Mouse (Mus musculus) ES-E14 (cell line): Measurements from ENCODE around the gene Hist1h2bq. TPM values are rescaled to one million over a fixed set of nuclear protein-coding genes. Genes with fewer than 3 reads are reported as not detected.

ENCODE experiments used
- DNase-seq: peaks from one replicate; pipeline ENCODE4 v3.0.0-alpha.2; 2013; ENCODE audit warnings: low read depth, low spot score
- H3K27ac ChIP-seq: 2 replicates; pipeline ENCODE4 v1.5.1; 2012; ENCODE audit warnings: low read depth, mild to moderate bottlenecking, low read length, moderate library complexity, mixed read lengths; ENCODE audit not compliant: poor library complexity, insufficient read depth, severe bottlenecking
- H3K36me3 ChIP-seq: 2 replicates; pipeline ENCODE4 v1.6.1; 2012; ENCODE audit warnings: mild to moderate bottlenecking, low read length, moderate library complexity, mixed read lengths; ENCODE audit not compliant: control insufficient read depth, poor library complexity, insufficient read depth, severe bottlenecking
- H3K4me1 ChIP-seq, 2 experiments: fragments of 150-350 bp in 1 of 2; sonication (generic) in 1 of 2; 2 replicates each; pipeline ENCODE4 v1.6.1; 2012; ENCODE audit warnings: low read length in 2 of 2, mild to moderate bottlenecking in 1 of 2, mixed read lengths in 1 of 2; ENCODE audit not compliant: control insufficient read depth in 2 of 2, insufficient read depth in 2 of 2, poor library complexity in 1 of 2
- H3K4me3 ChIP-seq, 2 experiments: fragments of 150-350 bp in 1 of 2; sonication (generic) in 1 of 2; 2 replicates each; pipeline ENCODE4 v1.5.1; 2012; ENCODE audit warnings: low read length in 2 of 2, low read depth in 1 of 2, mild to moderate bottlenecking in 1 of 2, mixed read lengths in 1 of 2; ENCODE audit not compliant: insufficient read depth in 1 of 2, poor library complexity in 1 of 2, severe bottlenecking in 1 of 2
- H3K9ac ChIP-seq: 2 replicates; pipeline ENCODE4 v1.6.1; 2012; ENCODE audit warnings: low read depth, mild to moderate bottlenecking, low read length, mixed read lengths; ENCODE audit not compliant: poor library complexity, insufficient read depth, severe bottlenecking
- H3K9me3 ChIP-seq: fragments of 150-350 bp; sonication (generic); 2 replicates; pipeline ENCODE4 v1.6.1; 2012; ENCODE audit warnings: low read depth, mild to moderate bottlenecking, low read length; ENCODE audit not compliant: control insufficient read depth, insufficient read depth
- CHD2 ChIP-seq: IDR thresholded peaks from 2 replicates; pipeline ENCODE4 v1.6.1; 2014; ENCODE audit warnings: mild to moderate bottlenecking, low read depth, low read length, inconsistent platforms
- HCFC1 ChIP-seq: IDR thresholded peaks from 2 replicates; pipeline ENCODE4 v1.6.1; 2012; ENCODE audit warnings: low read length, inconsistent platforms, borderline replicate concordance; ENCODE audit not compliant: insufficient read depth
- MAFK ChIP-seq: IDR thresholded peaks from 2 replicates; pipeline ENCODE4 v1.6.1; 2014; ENCODE audit warnings: mild to moderate bottlenecking, low read depth, low read length, inconsistent platforms; ENCODE audit not compliant: insufficient read depth
- ZC3H11A ChIP-seq: IDR thresholded peaks from 2 replicates; pipeline ENCODE4 v1.6.1; 2012; ENCODE audit warnings: low read depth, mild to moderate bottlenecking, inconsistent platforms, low read length, borderline replicate concordance
- ZNF384 ChIP-seq: IDR thresholded peaks from 2 replicates; pipeline ENCODE4 v1.6.1; 2012; ENCODE audit warnings: low read depth, low read length, inconsistent platforms
- in situ Hi-C, 2 experiments: fragments of 600-800 bp; cut with MboI; formaldehyde crosslinking; loops; one replicate each; pipeline ENCODE4 v1.15.1; 2025; ENCODE audit warnings: low sequenced_read_pairs in 2 of 2, inconsistent platforms in 1 of 2; ENCODE audit not compliant: unreplicated experiment in 2 of 2
- total RNA-seq: library from RNA; depleted of rRNA; stranded (reverse); fragments of 300-350 nt; gene quantifications from 2 replicates; pipeline ENCODE4 v1.2.3, GENCODE M21; 2012; rRNA removed

Gene Hist1h2bq
- total RNA-seq, 1 experiment, result 2,433 TPM

DNA sequence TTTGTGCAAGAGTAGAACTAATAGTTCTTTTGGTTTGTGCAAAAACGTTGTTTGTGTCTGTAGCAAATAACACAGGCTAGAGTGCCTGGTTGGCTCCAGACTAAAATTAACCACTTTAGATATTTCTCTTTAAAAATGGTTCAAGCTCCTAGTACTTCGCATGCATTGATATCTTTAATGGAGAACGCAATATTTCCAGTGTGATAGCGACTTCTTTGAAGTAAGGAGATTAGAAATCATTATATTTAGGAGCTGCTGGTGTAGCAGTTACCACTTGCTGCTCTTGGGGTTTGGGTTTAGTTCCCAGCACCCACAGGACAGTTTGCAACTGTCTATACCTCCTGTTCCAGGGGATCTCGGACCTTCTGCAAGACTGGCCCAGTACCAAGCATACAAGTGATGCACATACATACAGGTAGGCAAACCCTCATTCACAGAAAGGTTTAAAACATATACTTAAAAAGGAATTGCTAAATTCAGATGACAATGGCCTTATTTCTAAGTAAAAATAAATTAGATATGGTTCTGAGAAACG lies 28.9 kb downstream of the Hist1h2bq start:
- Histone ChIP-seq H3K9me3 (no peaks in the 10 kb centered on the region), H3K4me3 (peak overlapping the region in 1 of 2 experiments; percentile 8; a peak in 2 of 4 replicates), H3K27ac (no peak overlapping the region), H3K4me1 (peaks cover 0 to 5% of the 10 kb centered on the region in 2 experiments; a peak in 1 of 4 replicates), H3K36me3 (no peaks in the 10 kb centered on the region), H3K9ac (no peak overlapping the region)
- in situ Hi-C loops, result no loop called here
- TF ChIP-seq MAFK, result no peak
- no peak for DNase-seq

DNA sequence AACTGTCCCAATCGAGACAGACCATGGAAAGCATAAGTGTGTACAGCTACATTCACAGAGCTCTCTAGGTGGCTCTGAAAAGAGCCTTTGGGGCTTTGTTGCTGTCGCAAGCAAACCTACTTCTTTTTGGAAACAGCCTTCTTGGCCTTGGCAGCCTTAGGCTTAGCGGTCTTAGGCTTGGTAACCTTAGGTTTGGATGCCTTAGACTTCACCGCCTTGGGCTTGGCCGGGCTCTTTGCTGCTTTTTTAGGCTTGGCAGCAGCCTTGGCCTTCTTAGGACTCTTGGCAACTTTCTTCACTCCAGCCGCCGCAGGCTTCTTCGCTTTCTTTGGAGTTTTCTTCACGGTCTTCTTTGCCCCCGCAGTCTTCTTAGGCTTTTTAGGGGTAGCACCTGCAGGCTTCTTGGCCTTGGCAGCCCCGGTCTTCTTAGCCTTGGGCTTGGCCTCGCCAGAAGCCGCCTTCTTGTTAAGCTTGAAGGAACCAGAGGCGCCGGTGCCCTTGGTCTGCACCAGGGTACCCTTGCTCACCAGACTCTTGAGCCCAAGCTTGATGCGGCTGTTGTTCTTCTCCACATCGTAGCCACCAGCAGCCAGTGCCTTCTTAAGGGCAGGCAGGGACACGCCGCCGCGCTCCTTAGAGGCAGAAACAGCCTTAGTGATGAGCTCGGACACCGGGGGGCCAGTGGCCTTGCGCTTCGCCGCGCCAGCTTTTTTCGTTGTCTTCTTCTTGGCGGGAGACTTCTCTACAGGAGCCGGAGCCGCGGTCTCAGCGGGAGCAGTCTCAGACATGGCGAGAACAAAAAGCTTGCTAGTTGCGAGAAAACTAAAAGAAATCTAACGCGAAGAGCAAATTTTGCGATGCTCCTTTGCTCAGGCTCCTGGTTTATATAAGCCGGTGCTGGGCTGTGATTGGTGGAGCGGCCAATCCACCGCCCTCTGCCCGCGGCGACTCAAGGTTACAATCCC lies 29.9 kb downstream of the Hist1h2bq start, which contains the start of gene Hist1h1b:
TSS of gene Hist1h1b (minus strand) at position 859 of the 965 bp plus-strand sequence.
- DNase-seq, result peak; percentile 71
- TF ChIP-seq ZC3H11A, result no peak
- TF ChIP-seq ZNF384, result no peak
- no peak for TF ChIP-seq MAFK
- no peak; the same call in 1 of the 2 replicates for TF ChIP-seq CHD2
- TF ChIP-seq HCFC1, result no peak; the same call in 1 of the 2 replicates
- peak within 1 kb of the TSS; percentile 89 for H3K27ac ChIP-seq
- peak within 1 kb of the TSS; percentile 55 to 68 for H3K4me3 ChIP-seq
- H3K9me3 ChIP-seq, result no peaks in the 10 kb centered on the region
- no peaks in the 10 kb centered on the region for H3K36me3 ChIP-seq
- peaks cover 0 to 5% of the 10 kb centered on the region in 2 experiments; a peak in 1 of 4 replicates for H3K4me1 ChIP-seq
- in situ Hi-C loops, result no loop called here
- peak within 1 kb of the TSS; percentile 82 for H3K9ac ChIP-seq

DNA sequence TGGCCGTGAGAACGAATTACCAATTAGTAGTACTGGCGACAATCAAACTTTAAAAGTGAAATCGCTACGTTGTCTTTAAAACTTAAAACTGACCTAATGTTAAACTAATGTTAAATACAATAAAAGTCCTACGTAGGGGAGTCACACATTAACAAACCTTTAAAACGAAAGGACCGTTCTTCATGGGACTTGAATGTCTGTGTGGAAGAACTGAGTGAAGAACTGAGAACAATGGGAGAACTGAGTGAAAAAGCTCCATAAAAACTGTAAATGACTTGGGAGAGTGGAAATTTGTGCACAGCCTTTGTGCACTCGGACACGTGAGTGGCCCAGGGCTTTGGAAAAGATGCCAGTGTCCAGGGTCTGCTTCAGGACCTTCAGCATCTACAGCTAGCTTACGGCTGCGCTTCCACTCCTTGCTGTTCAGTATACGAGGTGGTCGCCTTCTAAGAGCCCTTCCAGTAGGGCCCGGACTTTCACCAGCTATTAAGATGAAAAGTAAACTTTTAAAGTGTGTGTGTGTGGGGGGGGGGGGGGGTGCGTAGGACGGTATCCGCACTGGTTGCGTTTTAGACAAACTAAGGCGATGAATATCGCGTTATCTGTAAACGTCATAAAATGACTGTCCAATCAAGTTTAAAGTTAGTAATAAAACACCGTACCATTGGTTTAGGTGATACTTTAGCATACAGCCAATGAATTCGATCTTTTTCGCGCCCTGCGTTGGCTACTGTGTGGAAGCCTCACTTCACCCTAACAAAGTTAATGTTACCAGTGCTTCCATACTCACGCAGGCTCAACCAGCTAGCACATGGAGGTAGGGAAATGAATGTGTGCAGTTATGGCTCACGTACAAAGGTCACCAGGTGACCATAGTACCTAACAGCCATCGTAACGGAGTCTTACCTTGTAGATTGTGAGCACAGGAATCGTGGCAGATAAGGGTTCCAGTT lies 30.9 kb downstream of the Hist1h2bq start:
- Histone ChIP-seq H3K27ac (peak overlapping the region; percentile 89), H3K9ac (peak overlapping the region; percentile 82), H3K4me3 (peak overlapping the region; percentile 57 to 68), H3K36me3 (no peaks in the 10 kb centered on the region), H3K4me1 (peaks cover 0 to 8% of the 10 kb centered on the region in 2 experiments; a peak in 1 of 4 replicates), H3K9me3 (no peaks in the 10 kb centered on the region)
- TF ChIP-seq ZNF384 (no peak), MAFK (no peak), CHD2 (peak; percentile 89), ZC3H11A (no peak), HCFC1 (no peak)
- in situ Hi-C loops, result no loop called here
- DNase-seq, result peak; percentile 70

Other genes starting within 250 kb of the Hist1h2bq start
- not detected in 2 replicates for gene Olfr1364, start 228.4 kb downstream of the Hist1h2bq start, total RNA-seq
- not detected in 2 replicates for gene Olfr1362, start 196.2 kb downstream of the Hist1h2bq start, total RNA-seq
- gene Olfr11, start 167.7 kb downstream of the Hist1h2bq start, total RNA-seq, result 0.13 TPM in 1 of 2 replicates, not detected in the other
- not detected in 2 replicates for gene Olfr1361, start 146.8 kb downstream of the Hist1h2bq start, total RNA-seq
- gene Olfr1360, start 132.8 kb downstream of the Hist1h2bq start, total RNA-seq, result not detected in 2 replicates
- gene Olfr1359, start 112.1 kb downstream of the Hist1h2bq start, total RNA-seq, result not detected in 2 replicates
- gene Hist1h2bl, start 94.1 kb downstream of the Hist1h2bq start, total RNA-seq, result 1,275 and 1,694 TPM in 2 replicates
- gene Hist1h2ai, start 93.8 kb downstream of the Hist1h2bq start, total RNA-seq, result 1,685 and 2,304 TPM in 2 replicates
- gene Hist1h3h, start 92.5 kb downstream of the Hist1h2bq start, total RNA-seq, result 2,227 and 2,394 TPM in 2 replicates
- 468 and 757 TPM in 2 replicates for gene Hist1h2bm, start 88.2 kb downstream of the Hist1h2bq start, total RNA-seq
- 158 and 260 TPM in 2 replicates for gene Hist1h4j, start 75.1 kb downstream of the Hist1h2bq start, total RNA-seq
- gene Hist1h4k, start 59.7 kb downstream of the Hist1h2bq start, total RNA-seq, result 2,674 and 2,766 TPM in 2 replicates
- gene Hist1h2ak, start 56.4 kb downstream of the Hist1h2bq start, total RNA-seq, result 1,029 and 1,218 TPM in 2 replicates
- gene Hist1h2bn, start 56.1 kb downstream of the Hist1h2bq start, total RNA-seq, result 306 and 496 TPM in 2 replicates
- 619 and 849 TPM in 2 replicates for gene Hist1h1b, start 29.6 kb downstream of the Hist1h2bq start, total RNA-seq
- gene Hist1h3i, start 26.8 kb downstream of the Hist1h2bq start, total RNA-seq, result 874 and 1,089 TPM in 2 replicates
- gene Hist1h2an, start 23.0 kb downstream of the Hist1h2bq start, total RNA-seq, result 657 and 889 TPM in 2 replicates
- 634 and 879 TPM in 2 replicates for gene Hist1h2bp, start 22.7 kb downstream of the Hist1h2bq start, total RNA-seq
- 669 TPM in 1 of 2 replicates, not detected in the other for gene Hist1h2ao, start 268 bp upstream of the Hist1h2bq start, total RNA-seq
- gene Hist1h4m, start 1.5 kb upstream of the Hist1h2bq start, total RNA-seq, result 9.8 and 22.8 TPM in 2 replicates
- 2,365 and 3,405 TPM in 2 replicates for gene Hist1h4n, start 22.0 kb upstream of the Hist1h2bq start, total RNA-seq
- gene Hist1h2ap, start 23.3 kb upstream of the Hist1h2bq start, total RNA-seq, result 3,404 and 3,578 TPM in 2 replicates
- 1,712 and 2,111 TPM in 2 replicates for gene Hist1h2br, start 23.5 kb upstream of the Hist1h2bq start, total RNA-seq
- 5.4 and 6.2 TPM in 2 replicates for gene Zfp184, start 134.9 kb upstream of the Hist1h2bq start, total RNA-seq
- 0.26 and 0.31 TPM in 2 replicates for gene Pom121l2, start 171.0 kb upstream of the Hist1h2bq start, total RNA-seq
- gene Prss16, start 199.5 kb upstream of the Hist1h2bq start, total RNA-seq, result 2.6 and 2.9 TPM in 2 replicates
- gene Hist1h2ah, start 225.4 kb upstream of the Hist1h2bq start, total RNA-seq, result 1,543 and 2,450 TPM in 2 replicates
- gene Hist1h2bk, start 225.7 kb upstream of the Hist1h2bq start, total RNA-seq, result 1,340 and 1,966 TPM in 2 replicates
- gene Hist1h4i, start 231.2 kb upstream of the Hist1h2bq start, total RNA-seq, result 814 and 830 TPM in 2 replicates
- 786 and 868 TPM in 2 replicates for gene Hist1h2ag, start 232.7 kb upstream of the Hist1h2bq start, total RNA-seq
- gene Hist1h2bj, start 233.0 kb upstream of the Hist1h2bq start, total RNA-seq, result 1,371 and 1,735 TPM in 2 replicates